Mouse (Mus musculus) heart, embryonic 16.5 days (tissue): ENCODE data around the gene Stk19. TPM values are rescaled to one million over a fixed set of nuclear protein-coding genes. Genes with fewer than 3 reads are reported as not detected.
A peak's percentile ranks its signal among the peaks of the same experiment; 100 is the strongest.

Source experiments
- ATAC-seq: fragments of 200-750 bp; cut with Nextera tagmentation; replicated peaks from 2 replicates; pipeline ENCODE4 v1.8.0; 2017; ENCODE audit warnings: moderate number of reproducible peaks; ENCODE audit not compliant: insufficient read depth, low FRiP score; ENCODE audit errors: extremely low read depth
- H3K27ac ChIP-seq: fragments of 300-500 bp; sonication (generic); 2 replicates; pipeline ENCODE4 v1.5.1; 2014; ENCODE audit warnings: mild to moderate bottlenecking, low read length, control low read depth, moderate library complexity
- H3K27me3 ChIP-seq: fragments of 300-500 bp; sonication (generic); 2 replicates; pipeline ENCODE4 v1.6.1; 2014; ENCODE audit warnings: low read length, mixed read lengths; ENCODE audit not compliant: control insufficient read depth, insufficient read depth
- H3K36me3 ChIP-seq: fragments of 300-500 bp; sonication (generic); 2 replicates; pipeline ENCODE4 v1.6.1; 2014; ENCODE audit not compliant: control insufficient read depth, insufficient read depth
- H3K4me1 ChIP-seq: fragments of 300-500 bp; sonication (generic); 2 replicates; pipeline ENCODE4 v1.6.1; 2014; ENCODE audit warnings: low read length, mixed read lengths; ENCODE audit not compliant: control insufficient read depth, insufficient read depth
- H3K4me2 ChIP-seq: fragments of 300-500 bp; sonication (generic); 2 replicates; pipeline ENCODE4 v1.6.1; 2014; ENCODE audit warnings: low read depth, mild to moderate bottlenecking, control low read depth, low read length
- H3K4me3 ChIP-seq: fragments of 300-500 bp; sonication (generic); 2 replicates; pipeline ENCODE4 v1.5.1; 2014; ENCODE audit warnings: mild to moderate bottlenecking, control low read depth, low read length
- H3K9ac ChIP-seq: fragments of 300-500 bp; sonication (generic); 2 replicates; pipeline ENCODE4 v1.6.1; 2014; ENCODE audit warnings: low read length, control low read depth
- H3K9me3 ChIP-seq: fragments of 300-500 bp; sonication (generic); replicated peaks from 2 replicates; pipeline ENCODE4 v1.6.1; 2016; ENCODE audit warnings: low read length; ENCODE audit not compliant: control insufficient read depth
- WGBS: fragments of 180-500 bp; shearing (Covaris S2); extraction: QIAGEN DNeasy Blood & Tissue Kit; methylation state at CpG from one replicate; pipeline ENCODE4 v1.1.7; 2014; 5-methylcytosine and 5-hydroxymethylcytosine counted together
- polyA plus RNA-seq: library from polyadenylated mRNA; unstranded; fragments of >200 nt; fragmentation: Nextera tagmentation; extraction: Ambion mirVana; gene quantifications from 2 replicates; pipeline ENCODE4 v1.2.1, GENCODE M21; 2015

The Stk19 gene
- polyA plus RNA-seq, 1 experiment from 2014 or later = 17.1 TPM

DNA sequence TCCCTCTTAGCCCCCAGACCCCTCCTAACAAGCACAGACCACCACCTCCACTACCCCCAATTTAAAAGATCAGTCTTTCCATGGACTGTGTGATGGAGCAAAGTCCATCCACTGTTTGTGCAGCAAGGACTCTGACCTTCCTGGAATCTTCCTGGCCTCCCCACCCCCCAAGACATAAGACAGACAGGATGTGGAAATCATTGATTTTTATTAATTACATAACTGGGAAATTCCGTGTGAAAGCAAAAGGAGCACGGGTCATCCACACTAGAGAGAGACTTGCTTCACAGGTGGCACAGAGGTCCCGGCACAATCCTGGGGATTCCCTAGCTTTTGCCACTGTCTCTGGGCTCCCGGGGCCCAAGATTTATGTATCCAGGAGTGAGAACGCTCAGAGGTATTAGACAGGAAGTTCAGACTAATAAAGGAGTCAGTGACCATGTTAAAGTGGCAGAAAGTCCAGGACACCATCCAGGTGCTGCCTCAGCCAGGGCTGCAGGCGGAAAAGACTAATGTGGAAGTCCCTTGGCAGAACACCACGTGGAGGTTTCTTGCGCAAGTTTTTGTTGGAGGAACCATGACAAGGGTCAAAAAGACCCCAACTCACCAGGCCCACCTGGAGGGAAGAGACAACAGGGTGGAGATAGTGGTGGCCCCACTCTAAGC is 25.8 kb upstream of the Stk19 start, which contains the start of gene Cfb:
Cfb (minus strand) TSS at position 103 of the 666 bp plus-strand sequence.
- Histone ChIP-seq H3K36me3 (no peaks in the 10 kb centered on the region), H3K9ac (no peak within 1 kb of the TSS), H3K4me3 (no peak within 1 kb of the TSS), H3K27ac (no peak within 1 kb of the TSS), H3K27me3 (no peaks in the 10 kb centered on the region), H3K4me1 (no peaks in the 10 kb centered on the region), H3K4me2 (no peak within 1 kb of the TSS), H3K9me3 (no peaks in the 10 kb centered on the region)
- no peak for ATAC-seq
- 55% methylated on average over 8 of the region's 8 CpGs for WGBS

DNA sequence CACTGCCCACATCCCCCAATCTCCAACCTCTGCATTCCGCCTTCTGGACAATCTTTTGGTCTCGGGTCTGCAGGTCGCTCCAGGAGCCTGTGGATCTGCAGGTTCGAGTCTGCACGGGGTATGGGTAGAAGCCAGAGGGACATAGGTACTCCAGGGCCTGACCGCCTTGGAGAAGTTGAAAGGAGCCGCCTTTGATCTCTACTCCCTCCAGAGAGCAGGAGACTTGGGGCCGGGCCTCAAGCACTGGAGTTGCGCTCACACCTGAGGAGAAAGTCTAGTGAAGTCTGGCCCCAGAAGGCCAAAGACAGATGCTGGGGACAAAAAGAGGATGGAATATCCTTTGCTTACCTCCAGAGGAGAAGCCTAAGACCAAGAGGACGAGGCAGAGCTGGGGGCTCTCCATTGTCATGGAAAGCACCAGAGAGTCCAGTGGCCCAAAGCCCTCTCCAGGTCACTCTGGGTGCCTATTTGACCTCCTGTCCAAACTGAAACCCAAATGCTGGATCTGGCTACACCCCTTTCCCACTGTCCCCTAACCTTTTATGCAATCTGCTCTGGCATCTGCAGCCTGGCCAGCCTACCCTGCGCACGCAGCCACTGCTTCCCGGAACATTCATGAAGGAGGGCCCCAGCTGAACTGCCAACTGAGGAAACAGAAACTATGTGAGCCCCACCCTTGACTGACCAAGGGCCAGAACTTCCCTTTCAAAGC is 25.1 kb upstream of the Stk19 start:
- 60% methylated on average over 13 of the region's 13 CpGs for WGBS
- H3K4me1 ChIP-seq = no peaks in the 10 kb centered on the region
- no peak overlapping the region for H3K9ac ChIP-seq
- no peaks in the 10 kb centered on the region for H3K27me3 ChIP-seq
- H3K36me3 ChIP-seq = peaks cover under 1% of the 10 kb centered on the region; the same call in 1 of the 2 replicates
- no peaks in the 10 kb centered on the region for H3K9me3 ChIP-seq
- no peak overlapping the region for H3K4me2 ChIP-seq
- H3K4me3 ChIP-seq = no peak overlapping the region
- no peak overlapping the region for H3K27ac ChIP-seq
- ATAC-seq = no peak

DNA sequence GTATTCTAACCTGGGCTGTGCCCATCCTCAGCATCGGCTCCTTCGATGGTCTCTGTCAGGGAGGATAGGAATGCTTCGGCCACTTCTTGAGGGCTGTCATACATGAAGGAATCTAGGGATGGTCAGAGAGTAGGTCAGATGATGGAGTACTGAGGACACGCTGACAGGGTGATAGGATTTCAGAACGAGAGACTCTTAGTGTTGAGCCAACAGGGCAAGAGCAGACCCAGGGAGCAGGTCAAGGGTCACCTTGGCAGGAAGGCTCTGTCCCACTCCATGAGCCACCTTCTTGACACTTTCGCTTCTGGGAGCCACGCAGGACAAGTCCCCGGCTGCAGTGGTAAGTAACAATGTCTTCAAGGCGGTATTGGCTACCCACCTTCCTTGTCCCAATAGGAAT is 23.8 kb upstream of the Stk19 start:
- H3K36me3 ChIP-seq = peaks cover 7% of the 10 kb centered on the region
- no peak overlapping the region for H3K9ac ChIP-seq
- H3K4me1 ChIP-seq = no peaks in the 10 kb centered on the region
- H3K27me3 ChIP-seq = no peaks in the 10 kb centered on the region
- WGBS = 76% methylated on average over 9 of the region's 9 CpGs
- no peak overlapping the region for H3K4me3 ChIP-seq
- no peak overlapping the region for H3K27ac ChIP-seq
- no peak for ATAC-seq
- no peaks in the 10 kb centered on the region for H3K9me3 ChIP-seq
- no peak overlapping the region for H3K4me2 ChIP-seq

DNA sequence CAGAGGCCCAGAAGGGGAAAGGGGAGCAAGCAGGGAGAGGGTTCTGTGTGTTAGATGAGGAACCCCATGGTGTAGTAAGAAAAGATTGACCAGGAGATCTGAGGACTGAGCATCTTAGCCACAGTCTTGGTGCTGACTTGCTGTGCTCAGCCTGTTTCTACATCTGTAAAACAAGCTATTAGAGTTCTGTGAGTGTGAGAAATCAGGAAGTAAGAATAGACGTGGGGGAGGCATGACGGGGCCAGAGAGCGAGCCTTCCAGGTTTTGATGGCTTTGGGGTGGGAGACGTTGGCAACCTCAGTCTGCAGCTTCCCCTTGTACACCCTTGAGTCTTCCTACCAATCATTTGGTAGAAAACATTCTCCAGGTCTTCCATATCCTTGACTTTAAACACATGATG is 21.9 kb upstream of the Stk19 start:
- Histone ChIP-seq H3K4me1 (no peaks in the 10 kb centered on the region), H3K9me3 (no peaks in the 10 kb centered on the region), H3K27me3 (no peaks in the 10 kb centered on the region), H3K4me3 (no peak overlapping the region), H3K36me3 (peaks cover 19% of the 10 kb centered on the region), H3K27ac (no peak overlapping the region), H3K9ac (no peak overlapping the region), H3K4me2 (no peak overlapping the region)
- no peak for ATAC-seq
- 61% methylated on average over 4 of the region's 4 CpGs for WGBS

DNA sequence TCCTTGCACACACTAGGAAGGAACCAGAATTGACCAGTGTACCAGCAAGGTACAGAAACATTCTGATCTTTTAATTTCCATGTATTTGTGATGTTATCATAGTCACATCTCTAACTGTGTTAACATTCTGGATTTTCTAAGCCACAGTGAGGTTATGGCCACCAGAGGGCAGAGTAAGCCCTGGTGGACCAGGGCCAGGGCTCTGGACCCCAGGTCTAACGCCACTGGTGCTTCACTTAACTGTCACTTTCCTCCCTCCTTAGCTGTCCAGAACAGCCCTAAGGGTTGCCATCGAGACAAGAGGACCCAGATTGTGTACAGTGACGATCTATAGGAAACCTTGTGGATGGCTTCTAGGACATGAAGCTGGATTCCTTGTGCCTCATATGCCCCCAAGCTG is 19.1 kb upstream of the Stk19 start:
- no peak overlapping the region for H3K27ac ChIP-seq
- 26% methylated on average over 3 of the region's 3 CpGs for WGBS
- peaks cover 7% of the 10 kb centered on the region for H3K4me1 ChIP-seq
- H3K4me3 ChIP-seq = no peak overlapping the region
- H3K4me2 ChIP-seq = no peak overlapping the region
- no peak overlapping the region for H3K9ac ChIP-seq
- no peaks in the 10 kb centered on the region for H3K9me3 ChIP-seq
- peak; percentile 20; the same call in 1 of the 2 replicates for ATAC-seq
- H3K27me3 ChIP-seq = no peaks in the 10 kb centered on the region
- peaks cover 29% of the 10 kb centered on the region for H3K36me3 ChIP-seq

DNA sequence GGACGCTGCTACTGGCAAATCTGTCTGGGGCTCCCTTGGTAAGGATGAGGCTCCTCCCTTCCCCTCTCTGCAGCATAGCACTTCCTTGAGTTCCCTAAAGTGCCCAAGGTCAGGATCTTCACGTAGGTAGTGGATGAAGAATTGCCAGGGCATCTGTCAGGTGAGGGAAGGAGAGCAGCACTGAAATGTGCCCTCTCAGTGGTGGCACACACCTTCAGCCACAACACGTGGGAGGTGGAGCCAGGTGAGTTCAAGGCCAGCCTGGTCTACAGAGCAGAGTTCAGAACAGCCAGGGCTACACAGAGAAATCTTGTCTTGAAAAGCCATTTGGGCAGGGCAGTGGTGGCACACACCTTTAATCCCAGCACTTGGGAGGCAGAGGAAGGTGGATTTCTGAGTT is 18.0 kb upstream of the Stk19 start:
- Histone ChIP-seq H3K9me3 (no peaks in the 10 kb centered on the region), H3K4me3 (no peak overlapping the region), H3K27me3 (no peaks in the 10 kb centered on the region), H3K36me3 (peaks cover 29% of the 10 kb centered on the region), H3K4me2 (no peak overlapping the region), H3K4me1 (peaks cover 8% of the 10 kb centered on the region), H3K9ac (no peak overlapping the region), H3K27ac (no peak overlapping the region)
- no peak for ATAC-seq
- 72% methylated on average over 3 of the region's 3 CpGs for WGBS

DNA sequence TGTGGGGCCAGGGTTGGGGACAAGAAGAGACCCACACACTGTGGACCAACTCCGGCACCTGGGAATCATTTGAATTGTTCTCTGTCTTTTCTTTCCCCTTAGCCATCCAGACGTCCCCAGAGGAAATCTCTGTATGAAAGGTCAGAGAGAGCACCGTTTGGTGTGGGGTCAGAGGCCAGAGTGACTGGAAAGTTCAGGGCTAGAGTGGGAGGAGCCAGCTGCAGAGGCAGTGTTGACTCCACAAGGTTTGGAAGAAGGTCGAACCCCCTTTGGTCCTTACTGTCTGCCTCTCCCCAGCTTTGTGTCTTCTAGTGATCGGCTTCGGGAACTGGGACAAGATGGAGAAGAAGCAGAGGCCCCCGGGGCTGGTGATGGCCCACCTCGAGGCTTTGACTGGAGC is 16.8 kb upstream of the Stk19 start:
- no peak overlapping the region for H3K4me2 ChIP-seq
- no peak overlapping the region for H3K9ac ChIP-seq
- H3K27me3 ChIP-seq = no peaks in the 10 kb centered on the region
- peaks cover 29% of the 10 kb centered on the region for H3K36me3 ChIP-seq
- no peak for ATAC-seq
- no peak overlapping the region for H3K4me3 ChIP-seq
- no peaks in the 10 kb centered on the region for H3K9me3 ChIP-seq
- peaks cover 13% of the 10 kb centered on the region for H3K4me1 ChIP-seq
- H3K27ac ChIP-seq = no peak overlapping the region
- WGBS = 78% methylated on average over 8 of the region's 8 CpGs

DNA sequence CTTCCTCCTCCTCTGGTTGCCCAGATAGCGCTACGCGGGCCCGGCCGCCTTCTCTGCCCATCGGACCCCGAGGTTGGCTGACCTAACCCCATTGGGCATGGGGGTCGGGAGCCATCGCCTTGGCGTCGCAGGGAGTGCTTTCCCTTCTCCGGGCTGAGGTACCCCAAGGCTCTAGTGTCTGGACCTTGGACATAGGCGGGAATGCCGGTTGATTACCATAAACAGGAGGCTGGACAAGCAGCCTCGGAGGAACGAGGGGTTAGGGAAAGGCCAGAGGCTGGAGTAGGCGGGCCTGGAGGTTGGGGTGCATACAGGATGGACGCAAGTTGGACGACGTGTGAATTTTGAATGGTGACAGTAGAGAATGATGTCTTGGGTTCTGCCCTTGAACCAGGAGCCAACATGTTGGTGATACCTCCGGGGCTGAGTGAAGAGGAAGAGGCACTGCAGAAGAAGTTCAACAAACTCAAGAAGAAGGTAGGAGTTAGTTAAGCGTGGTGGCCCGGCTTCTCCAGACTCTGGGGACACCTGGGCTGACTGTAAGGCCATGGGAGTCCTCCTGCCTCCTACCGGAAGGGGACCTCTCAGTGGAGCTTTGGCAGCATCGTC is 13.9 kb upstream of the Stk19 start:
- H3K9ac ChIP-seq = peak overlapping the region; percentile 92
- no peaks in the 10 kb centered on the region for H3K9me3 ChIP-seq
- H3K4me2 ChIP-seq = peak overlapping the region; percentile 91
- WGBS = 1% methylated on average over 25 of the region's 25 CpGs
- peak overlapping the region; percentile 86 for H3K4me3 ChIP-seq
- H3K27ac ChIP-seq = no peak overlapping the region
- ATAC-seq = peak; percentile 7; the same call in 1 of the 2 replicates
- peaks cover 33% of the 10 kb centered on the region for H3K36me3 ChIP-seq
- H3K4me1 ChIP-seq = peaks cover 13% of the 10 kb centered on the region
- H3K27me3 ChIP-seq = no peaks in the 10 kb centered on the region
